Mouse (Mus musculus): ENCODE measurements around the gene Sardh. TPM values are rescaled to one million over a fixed set of nuclear protein-coding genes. Genes with fewer than 3 reads are reported as not detected.

The Sardh gene
- polyA plus RNA-seq, 1 experiment from 2014 or later, result 4.8 TPM

DNA sequence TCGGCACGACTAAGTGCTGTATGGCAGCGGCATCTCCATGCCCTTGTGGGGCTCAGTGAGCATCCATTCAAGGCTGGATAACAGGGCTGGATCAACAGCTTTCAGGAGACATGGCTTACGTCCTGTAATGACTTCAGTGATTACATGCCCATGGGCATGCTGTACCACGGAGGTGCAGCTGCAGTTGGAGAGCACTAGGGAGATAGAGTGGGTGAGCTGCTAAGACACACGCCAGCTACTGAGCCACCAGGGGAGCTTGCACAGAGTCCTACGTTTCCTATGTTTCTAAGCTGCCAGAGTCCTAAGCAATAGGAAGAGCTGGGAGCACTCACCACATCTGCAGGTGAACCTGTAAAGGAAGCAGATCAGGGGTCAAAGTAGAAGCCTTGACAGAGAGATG lies 30.7 kb upstream of the Sardh start:
- WGBS, result 95% methylated on average over 7 of the region's 7 CpGs
- no peak for ATAC-seq
- no peak overlapping the region for H3K4me2 ChIP-seq (ENCODE audit: low read length)
- H3K4me1 ChIP-seq (ENCODE audit: control insufficient read depth, insufficient read depth, low read length), result no peaks in the 10 kb centered on the region
- no peak overlapping the region for H3K27ac ChIP-seq (ENCODE audit: low read length)
- peaks cover 16% of the 10 kb centered on the region for H3K36me3 ChIP-seq (ENCODE audit: control insufficient read depth, insufficient read depth, low read length)
- H3K27me3 ChIP-seq (ENCODE audit: control insufficient read depth, insufficient read depth, low read depth, low read length), result no peaks in the 10 kb centered on the region
- H3K4me3 ChIP-seq (ENCODE audit: low read depth, low read length), result no peak overlapping the region
- no peaks in the 10 kb centered on the region for H3K9me3 ChIP-seq (replicated peaks; ENCODE audit: control insufficient read depth, low read length, poor library complexity, severe bottlenecking)
- no peak overlapping the region for H3K9ac ChIP-seq (ENCODE audit: low read depth, low read length)

- Histone ChIP-seq H3K36me3 (ENCODE audit: control insufficient read depth, insufficient read depth, low read length) (peaks cover 19% of the 10 kb centered on the region), H3K4me1 (ENCODE audit: control insufficient read depth, insufficient read depth, low read length) (no peaks in the 10 kb centered on the region), H3K4me3 (ENCODE audit: low read depth, low read length) (no peak overlapping the region), H3K9me3 (replicated peaks; ENCODE audit: control insufficient read depth, low read length, poor library complexity, severe bottlenecking) (no peaks in the 10 kb centered on the region; the same call in 1 of the 2 replicates), H3K4me2 (ENCODE audit: low read length) (no peak overlapping the region), H3K9ac (ENCODE audit: low read depth, low read length) (no peak overlapping the region), H3K27ac (ENCODE audit: low read length) (no peak overlapping the region), H3K27me3 (ENCODE audit: control insufficient read depth, insufficient read depth, low read depth, low read length) (no peaks in the 10 kb centered on the region)
- ATAC-seq, result no peak
- 72% methylated on average over 2 of the region's 2 CpGs for WGBS
Observed at GRCm38 (mm10) chr2:27268325-27268724, 20.2 kb upstream of the Sardh start.

DNA sequence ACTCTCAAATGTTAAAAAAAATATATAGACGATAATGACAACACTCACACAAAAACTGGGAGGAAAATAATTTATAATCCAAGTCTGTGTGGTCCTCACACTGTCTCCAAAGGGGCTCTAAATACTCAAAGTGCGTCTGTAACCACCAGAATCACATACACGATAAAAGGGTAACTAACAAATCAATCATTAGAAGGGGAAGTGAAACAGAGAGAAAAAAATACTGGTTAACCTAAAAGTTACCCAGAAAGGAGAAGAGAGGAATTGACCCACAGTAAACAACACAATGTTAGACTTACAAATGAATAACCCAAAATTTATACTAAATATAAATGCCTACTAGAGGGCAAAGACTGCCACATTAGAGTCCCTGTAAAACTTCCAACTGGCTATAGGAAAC lies 17.7 kb upstream of the Sardh start:
- H3K27me3 ChIP-seq (ENCODE audit: control insufficient read depth, insufficient read depth, low read depth, low read length), result no peaks in the 10 kb centered on the region
- ATAC-seq, result no peak
- H3K27ac ChIP-seq (ENCODE audit: low read length), result no peak overlapping the region
- no peaks in the 10 kb centered on the region; the same call in 1 of the 2 replicates for H3K9me3 ChIP-seq (replicated peaks; ENCODE audit: control insufficient read depth, low read length, poor library complexity, severe bottlenecking)
- H3K4me1 ChIP-seq (ENCODE audit: control insufficient read depth, insufficient read depth, low read length), result no peaks in the 10 kb centered on the region
- H3K36me3 ChIP-seq (ENCODE audit: control insufficient read depth, insufficient read depth, low read length), result peaks cover 11% of the 10 kb centered on the region
- 92% methylated on average over 3 of the region's 3 CpGs for WGBS
- H3K9ac ChIP-seq (ENCODE audit: low read depth, low read length), result no peak overlapping the region
- H3K4me3 ChIP-seq (ENCODE audit: low read depth, low read length), result no peak overlapping the region
- no peak overlapping the region for H3K4me2 ChIP-seq (ENCODE audit: low read length)

- no peak overlapping the region for H3K27ac ChIP-seq (ENCODE audit: low read length)
- no peak for ATAC-seq
- no peak overlapping the region for H3K4me2 ChIP-seq (ENCODE audit: low read length)
- no peak overlapping the region for H3K4me3 ChIP-seq (ENCODE audit: low read depth, low read length)
- WGBS, result 94% methylated on average over 4 of the region's 4 CpGs
- no peaks in the 10 kb centered on the region for H3K27me3 ChIP-seq (ENCODE audit: control insufficient read depth, insufficient read depth, low read depth, low read length)
- 0 out of 2 replicates have a peak, but pooled peaks cover 3% of the 10 kb centered on the region for H3K9me3 ChIP-seq (replicated peaks; ENCODE audit: control insufficient read depth, low read length, poor library complexity, severe bottlenecking)
- no peak overlapping the region for H3K9ac ChIP-seq (ENCODE audit: low read depth, low read length)
- H3K36me3 ChIP-seq (ENCODE audit: control insufficient read depth, insufficient read depth, low read length), result peaks cover 8% of the 10 kb centered on the region
- H3K4me1 ChIP-seq (ENCODE audit: control insufficient read depth, insufficient read depth, low read length), result no peaks in the 10 kb centered on the region
Observed at GRCm38 (mm10) chr2:27262984-27263383, 14.8 kb upstream of the Sardh start.

DNA sequence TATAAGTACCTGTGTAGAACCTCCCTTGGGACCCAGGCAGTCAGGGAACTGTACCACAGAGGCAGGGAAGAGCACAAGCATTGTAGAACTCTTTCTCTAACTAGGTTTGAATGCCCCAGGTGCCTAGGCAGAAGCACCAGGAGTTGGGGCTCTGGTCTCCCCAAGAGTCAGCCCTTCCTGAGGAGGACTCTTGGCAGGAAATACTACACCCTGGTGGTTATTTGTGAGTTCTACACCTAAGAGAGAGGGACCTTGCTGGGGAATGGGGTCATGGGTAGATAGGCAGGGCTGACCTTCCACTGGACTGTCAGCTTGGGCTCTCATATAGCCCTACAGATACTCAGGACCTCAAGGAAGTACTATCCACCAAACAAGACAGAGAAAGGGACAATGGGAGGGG lies 3.3 kb upstream of the Sardh start:
- Histone ChIP-seq H3K9ac (ENCODE audit: low read depth, low read length) (no peak overlapping the region), H3K4me2 (ENCODE audit: low read length) (no peak overlapping the region), H3K36me3 (ENCODE audit: control insufficient read depth, insufficient read depth, low read length) (no peaks in the 10 kb centered on the region), H3K27ac (ENCODE audit: low read length) (no peak overlapping the region), H3K9me3 (replicated peaks; ENCODE audit: control insufficient read depth, low read length, poor library complexity, severe bottlenecking) (no peaks in the 10 kb centered on the region), H3K27me3 (ENCODE audit: control insufficient read depth, insufficient read depth, low read depth, low read length) (no peaks in the 10 kb centered on the region), H3K4me3 (ENCODE audit: low read depth, low read length) (no peak overlapping the region), H3K4me1 (ENCODE audit: control insufficient read depth, insufficient read depth, low read length) (no peaks in the 10 kb centered on the region)
- no peak for ATAC-seq

DNA sequence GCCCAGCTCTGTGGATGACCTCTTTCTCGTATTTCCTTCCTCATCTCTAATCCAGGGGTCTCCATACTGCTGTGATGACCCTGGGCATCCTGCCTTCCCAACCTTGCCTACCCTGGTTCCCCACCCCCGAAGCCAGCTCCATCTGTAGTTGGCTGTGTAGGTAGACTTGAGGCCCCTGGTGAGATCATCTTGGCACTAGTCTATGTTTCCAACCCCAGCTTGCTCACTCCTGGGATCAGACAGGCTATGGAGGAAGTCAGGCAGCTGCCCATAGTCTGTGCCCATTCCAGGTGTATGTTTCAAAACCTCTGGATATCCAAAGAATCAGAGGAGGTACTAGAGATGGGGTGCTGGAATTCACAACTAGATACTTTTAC lies 662 bp downstream of the Sardh start:
- ATAC-seq, result no peak
- 55% methylated on average over 2 of the region's 2 CpGs for whole genome bisulfite sequencing

GRCm38 (mm10) chr2:27246712-27247486 lies 1.2 kb downstream of the Sardh start:
- Histone ChIP-seq H3K36me3 (ENCODE audit: control insufficient read depth, insufficient read depth, low read length) (no peaks in the 10 kb centered on the region), H3K27me3 (ENCODE audit: control insufficient read depth, insufficient read depth, low read depth, low read length) (no peaks in the 10 kb centered on the region), H3K9me3 (replicated peaks; ENCODE audit: control insufficient read depth, low read length, poor library complexity, severe bottlenecking) (no peaks in the 10 kb centered on the region), H3K4me1 (ENCODE audit: control insufficient read depth, insufficient read depth, low read length) (no peaks in the 10 kb centered on the region), H3K4me2 (ENCODE audit: low read length) (peak overlapping the region; percentile 4; the same call in 1 of the 2 replicates), H3K9ac (ENCODE audit: low read depth, low read length) (no peak overlapping the region), H3K27ac (ENCODE audit: low read length) (no peak overlapping the region), H3K4me3 (ENCODE audit: low read depth, low read length) (no peak overlapping the region)
- ATAC-seq, result peak; percentile 75
- WGBS, result 58% methylated on average over 7 of the region's 7 CpGs

More for the DNA sequence above, 662 bp downstream of the Sardh start:
- no peaks in the 10 kb centered on the region for H3K27me3 ChIP-seq (ENCODE audit: control insufficient read depth, insufficient read depth, low read depth, low read length)
- H3K4me1 ChIP-seq (ENCODE audit: control insufficient read depth, insufficient read depth, low read length), result no peaks in the 10 kb centered on the region
- H3K4me3 ChIP-seq (ENCODE audit: low read depth, low read length), result no peak overlapping the region
- H3K36me3 ChIP-seq (ENCODE audit: control insufficient read depth, insufficient read depth, low read length), result no peaks in the 10 kb centered on the region
- H3K9me3 ChIP-seq (replicated peaks; ENCODE audit: control insufficient read depth, low read length, poor library complexity, severe bottlenecking), result no peaks in the 10 kb centered on the region
- H3K9ac ChIP-seq (ENCODE audit: low read depth, low read length), result no peak overlapping the region
- H3K4me2 ChIP-seq (ENCODE audit: low read length), result no peak overlapping the region
- no peak overlapping the region for H3K27ac ChIP-seq (ENCODE audit: low read length)

DNA sequence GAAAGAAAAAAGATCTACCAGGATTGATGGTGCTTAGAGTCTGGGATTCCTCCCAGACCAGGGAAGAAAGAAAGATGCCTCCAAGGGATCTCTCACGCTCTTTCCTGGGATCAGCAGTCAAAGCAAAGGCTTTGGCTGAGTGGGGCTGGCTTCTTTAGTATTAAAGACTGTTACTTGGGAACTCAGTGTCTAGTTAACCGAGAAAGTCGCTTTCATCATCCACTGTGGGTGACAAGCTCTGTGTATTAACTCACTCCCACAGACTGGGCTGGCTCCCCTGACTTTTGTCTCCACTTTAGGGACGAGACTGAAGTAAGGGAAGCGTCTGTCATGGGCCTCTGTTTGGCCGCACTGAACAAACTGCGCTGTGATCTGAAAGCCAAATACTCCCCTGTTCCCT lies 2.2 kb downstream of the Sardh start:
- no peak for ATAC-seq
- Histone ChIP-seq H3K36me3 (ENCODE audit: control insufficient read depth, insufficient read depth, low read length) (no peaks in the 10 kb centered on the region), H3K27me3 (ENCODE audit: control insufficient read depth, insufficient read depth, low read depth, low read length) (no peaks in the 10 kb centered on the region), H3K4me2 (ENCODE audit: low read length) (no peak overlapping the region), H3K4me1 (ENCODE audit: control insufficient read depth, insufficient read depth, low read length) (no peaks in the 10 kb centered on the region), H3K27ac (ENCODE audit: low read length) (no peak overlapping the region), H3K9me3 (replicated peaks; ENCODE audit: control insufficient read depth, low read length, poor library complexity, severe bottlenecking) (no peaks in the 10 kb centered on the region), H3K4me3 (ENCODE audit: low read depth, low read length) (no peak overlapping the region), H3K9ac (ENCODE audit: low read depth, low read length) (no peak overlapping the region)
- 58% methylated on average over 7 of the region's 7 CpGs for WGBS

GRCm38 (mm10) chr2:27237342-27237741 lies 10.8 kb downstream of the Sardh start:
- Histone ChIP-seq H3K36me3 (ENCODE audit: control insufficient read depth, insufficient read depth, low read length) (no peaks in the 10 kb centered on the region), H3K27ac (ENCODE audit: low read length) (no peak overlapping the region), H3K4me2 (ENCODE audit: low read length) (no peak overlapping the region), H3K4me3 (ENCODE audit: low read depth, low read length) (no peak overlapping the region), H3K9me3 (replicated peaks; ENCODE audit: control insufficient read depth, low read length, poor library complexity, severe bottlenecking) (no peaks in the 10 kb centered on the region), H3K9ac (ENCODE audit: low read depth, low read length) (no peak overlapping the region), H3K4me1 (ENCODE audit: control insufficient read depth, insufficient read depth, low read length) (no peaks in the 10 kb centered on the region), H3K27me3 (ENCODE audit: control insufficient read depth, insufficient read depth, low read depth, low read length) (no peaks in the 10 kb centered on the region)
- WGBS, result 28% methylated on average over 4 of the region's 4 CpGs
- peak; percentile 61; the same call in 1 of the 2 replicates for ATAC-seq
